Mouse (Mus musculus): ENCODE data around the gene 9130023H24Rik. TPM values are rescaled to one million over a fixed set of nuclear protein-coding genes. Genes with fewer than 3 reads are reported as not detected.

9130023H24Rik gene
- total RNA-seq, 2 experiments from 2014 or later, result 2.7 to 3.3 TPM

DNA sequence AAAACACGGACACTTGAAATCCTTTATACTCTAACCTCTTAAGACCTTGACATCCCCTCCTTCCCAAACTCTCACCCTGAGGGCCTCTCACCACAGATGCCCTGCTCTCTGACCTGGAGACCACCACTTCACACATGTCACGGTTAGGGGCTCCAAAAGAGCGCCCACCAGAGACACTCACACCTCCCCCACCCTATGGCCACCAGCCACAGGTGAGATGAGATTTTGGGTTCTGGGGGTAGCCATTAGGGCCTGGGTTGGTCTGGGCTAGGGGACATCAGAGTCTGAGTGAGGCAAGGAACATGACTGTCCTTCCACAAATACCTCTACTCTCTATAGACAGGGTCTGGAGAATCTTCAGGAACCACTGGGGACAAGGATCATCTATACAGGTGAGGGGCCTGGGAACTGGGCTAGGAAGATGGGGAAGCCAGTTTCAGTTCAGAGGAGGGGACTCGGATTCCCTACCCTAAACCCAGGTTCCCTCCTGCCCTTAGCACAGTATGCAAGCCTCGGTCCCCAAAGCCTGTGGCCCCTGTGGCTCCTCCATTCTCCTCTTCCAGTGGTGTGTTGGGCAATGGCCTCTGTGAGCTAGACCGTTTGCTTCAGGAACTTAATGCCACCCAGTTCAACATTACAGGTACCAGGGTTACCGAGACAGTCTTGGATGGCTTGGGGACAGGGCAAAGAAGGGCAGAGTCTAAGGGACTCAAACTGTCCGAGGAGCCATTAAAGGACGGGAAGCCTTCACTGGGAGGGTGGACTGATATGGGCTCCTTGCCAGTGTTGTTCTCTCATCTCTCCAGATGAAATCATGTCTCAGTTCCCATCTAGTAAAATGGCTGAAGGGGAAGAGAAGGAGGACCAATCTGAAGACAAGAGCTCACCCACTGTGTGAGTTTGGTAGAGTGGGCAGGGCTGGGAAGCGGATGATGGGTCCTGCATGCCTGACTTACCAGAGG lies 10.5 kb upstream of the 9130023H24Rik start:
- ATAC-seq (replicated peaks; ENCODE audit: low FRiP score, poor library complexity, severe bottlenecking), result no peak

DNA sequence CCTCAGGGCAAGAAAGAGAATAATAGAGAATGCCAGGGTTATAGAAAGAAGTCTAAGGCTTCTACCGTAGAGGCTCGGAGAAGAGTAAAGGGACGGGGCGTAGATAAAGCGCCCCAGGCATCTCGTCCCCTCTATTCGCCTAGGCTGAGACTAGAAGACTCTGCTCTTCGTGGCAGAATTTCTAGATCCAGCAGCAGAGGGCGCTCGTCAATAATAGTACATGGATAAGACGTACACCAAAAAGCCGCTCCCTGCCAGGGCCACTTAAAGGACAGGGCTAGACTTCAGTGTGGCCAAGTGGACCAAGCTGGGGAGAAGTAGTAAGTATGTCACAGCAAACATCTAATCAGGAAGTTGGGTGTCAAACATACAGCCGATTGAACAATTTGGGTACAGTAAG lies 9.6 kb upstream of the 9130023H24Rik start:
- ATAC-seq (replicated peaks; ENCODE audit: low FRiP score, poor library complexity, severe bottlenecking), result peak; percentile 81

- peak; percentile 40 for ATAC-seq (replicated peaks; ENCODE audit: low FRiP score, poor library complexity, severe bottlenecking)
Measured at GRCm38 (mm10) chr7:128246496-128247391, 8.9 kb upstream of the 9130023H24Rik start, which contains the start of gene Tgfb1i1. Gene Tgfb1i1, plus strand, starts transcription at chr7:128246812.

- no peak for ATAC-seq (replicated peaks; ENCODE audit: low FRiP score, poor library complexity, severe bottlenecking)
Measured at GRCm38 (mm10) chr7:128245547-128245946, 7.7 kb upstream of the 9130023H24Rik start.

- ATAC-seq (replicated peaks; ENCODE audit: low FRiP score, poor library complexity, severe bottlenecking), result no peak
Measured at GRCm38 (mm10) chr7:128244410-128245025, 6.7 kb upstream of the 9130023H24Rik start.

GRCm38 (mm10) chr7:128243921-128244320 lies 6.1 kb upstream of the 9130023H24Rik start:
- ATAC-seq (replicated peaks; ENCODE audit: low FRiP score, poor library complexity, severe bottlenecking), result no peak

DNA sequence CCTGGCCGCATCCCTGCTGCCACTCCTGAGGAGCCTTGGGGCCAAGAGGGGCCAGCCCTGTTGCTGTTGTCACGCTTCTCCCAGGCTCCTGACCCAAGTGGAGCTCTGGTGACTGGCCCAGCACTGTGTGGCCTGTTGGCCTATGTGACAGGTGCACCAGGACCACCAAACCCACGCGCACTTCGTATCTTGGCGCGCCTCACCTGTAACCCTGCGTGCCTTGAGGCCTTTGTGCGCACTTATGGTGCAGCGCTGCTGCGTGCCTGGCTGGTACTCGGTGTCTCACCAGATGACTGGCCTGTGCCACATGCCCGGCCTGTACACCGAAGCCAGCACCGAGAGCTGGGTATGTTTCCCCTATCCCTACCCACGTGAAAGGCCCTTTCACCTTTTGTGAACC lies 4.5 kb upstream of the 9130023H24Rik start:
- no peak for ATAC-seq (replicated peaks; ENCODE audit: low FRiP score, poor library complexity, severe bottlenecking)

DNA sequence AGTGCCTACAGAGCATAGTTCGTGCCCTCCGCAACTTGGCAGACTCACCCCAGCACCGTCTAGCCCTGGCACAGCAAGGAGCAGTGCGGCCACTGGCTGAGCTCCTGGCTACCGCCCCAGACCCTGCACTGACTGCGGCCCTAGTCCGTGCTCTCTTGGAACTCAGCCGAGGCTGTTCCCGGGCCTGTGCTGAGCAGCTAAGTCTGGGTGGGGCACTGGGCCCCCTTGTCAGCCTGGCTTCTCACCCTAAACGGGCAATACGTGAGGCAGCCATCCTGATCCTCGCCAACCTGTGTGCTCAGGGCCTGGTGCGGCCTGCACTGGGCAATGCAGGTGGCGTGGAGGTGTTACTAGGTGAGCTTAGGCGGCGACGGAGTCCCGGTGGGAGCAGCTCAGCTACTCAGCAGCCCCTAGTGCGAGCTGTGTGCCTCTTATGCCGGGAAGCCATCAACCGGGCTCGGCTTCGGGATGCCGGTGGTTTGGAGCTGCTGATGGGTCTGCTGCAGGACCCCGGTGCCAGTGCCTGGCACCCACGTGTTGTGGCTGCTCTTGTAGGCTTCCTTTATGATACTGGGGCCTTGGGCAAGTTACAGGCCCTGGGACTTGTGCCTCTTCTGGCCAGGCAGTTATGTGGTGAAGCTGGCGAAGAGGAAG lies 2.4 kb upstream of the 9130023H24Rik start:
- ATAC-seq (replicated peaks; ENCODE audit: low FRiP score, poor library complexity, severe bottlenecking), result no peak

GRCm38 (mm10) chr7:128238991-128239390 lies 1.2 kb upstream of the 9130023H24Rik start:
- ATAC-seq (replicated peaks; ENCODE audit: low FRiP score, poor library complexity, severe bottlenecking), result peak; percentile 36; the same call in 1 of the 2 replicates

- no peak; the same call in 1 of the 2 replicates for ATAC-seq (replicated peaks; ENCODE audit: low FRiP score, poor library complexity, severe bottlenecking)
Measured at GRCm38 (mm10) chr7:128237593-128237926, 271 bp downstream of the 9130023H24Rik start.

- ATAC-seq (replicated peaks; ENCODE audit: low FRiP score, poor library complexity, severe bottlenecking), result peak; percentile 47
Measured at GRCm38 (mm10) chr7:128236856-128237592, 807 bp downstream of the 9130023H24Rik start, which contains the start of gene Armc5. Gene Armc5, plus strand, starts transcription at chr7:128237342.

GRCm38 (mm10) chr7:128236426-128236825 lies 1.4 kb downstream of the 9130023H24Rik start:
- ATAC-seq (replicated peaks; ENCODE audit: low FRiP score, poor library complexity, severe bottlenecking), result no peak

DNA sequence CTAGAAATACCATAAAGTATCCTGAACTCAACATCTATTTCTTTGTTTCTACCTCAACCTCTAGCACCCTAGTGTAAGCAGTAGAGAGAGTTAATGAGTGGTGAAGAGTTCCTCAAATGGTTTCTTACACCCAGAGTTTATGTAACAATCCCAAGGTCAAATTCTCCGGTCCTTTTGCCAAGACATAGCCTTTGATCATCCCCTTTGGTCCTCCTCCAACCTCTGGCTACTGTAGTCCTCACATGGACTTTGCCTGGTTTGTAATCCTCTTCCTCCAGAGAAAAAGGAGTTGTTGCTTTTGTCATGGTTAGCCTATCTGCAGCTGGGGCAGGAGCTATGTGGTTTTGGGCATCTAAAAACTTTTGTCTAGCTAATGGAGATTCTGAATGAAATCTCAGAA lies 2.4 kb downstream of the 9130023H24Rik start:
- no peak for ATAC-seq (replicated peaks; ENCODE audit: low FRiP score, poor library complexity, severe bottlenecking)

DNA sequence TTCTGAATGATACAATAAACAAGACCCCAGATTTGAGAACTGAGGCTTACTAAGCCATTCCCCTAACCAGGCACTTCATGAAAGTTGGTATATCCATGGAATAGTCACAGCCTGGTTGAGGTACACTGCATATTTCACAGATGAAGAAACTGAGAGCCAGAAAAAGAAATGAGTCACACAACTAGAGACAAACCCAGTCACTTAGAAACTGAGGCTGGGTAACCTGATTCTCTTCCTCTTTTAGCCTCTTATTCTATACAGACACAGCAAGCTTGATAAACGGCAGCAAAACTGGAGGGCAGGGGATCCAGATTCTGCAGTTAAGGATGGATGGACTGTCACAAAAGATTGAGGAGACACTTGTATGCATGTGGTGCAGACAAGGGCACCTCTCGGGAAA lies 3.0 kb downstream of the 9130023H24Rik start:
- ATAC-seq (replicated peaks; ENCODE audit: low FRiP score, poor library complexity, severe bottlenecking), result no peak

DNA sequence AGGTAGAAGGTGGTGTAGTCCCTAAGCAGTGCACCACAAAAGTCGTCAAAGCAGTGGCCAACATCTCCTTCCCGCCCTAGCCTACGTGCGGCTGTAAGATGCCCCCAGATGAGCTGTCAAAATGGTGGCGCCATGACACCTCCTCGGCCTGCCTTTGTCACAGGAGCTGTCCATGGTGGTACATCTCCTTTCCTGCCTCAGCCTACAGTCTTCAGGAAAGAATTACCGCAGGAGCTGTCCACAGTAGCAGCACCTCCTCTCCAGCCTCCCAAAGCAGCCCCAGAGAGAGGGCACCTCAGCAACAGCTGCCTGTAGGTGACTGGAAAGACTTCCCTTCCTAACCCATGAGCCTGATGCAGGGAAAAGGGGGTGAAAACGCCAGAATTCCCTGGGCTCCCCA lies 6.1 kb downstream of the 9130023H24Rik start:
- ATAC-seq (replicated peaks; ENCODE audit: low FRiP score, poor library complexity, severe bottlenecking), result no peak

GRCm38 (mm10) chr7:128220936-128221335 lies 16.9 kb downstream of the 9130023H24Rik start:
- no peak for ATAC-seq (replicated peaks; ENCODE audit: low FRiP score, poor library complexity, severe bottlenecking)

- no peak for ATAC-seq (replicated peaks; ENCODE audit: low FRiP score, poor library complexity, severe bottlenecking)
Measured at GRCm38 (mm10) chr7:128219952-128220351, 17.9 kb downstream of the 9130023H24Rik start.

- ATAC-seq (replicated peaks; ENCODE audit: low FRiP score, poor library complexity, severe bottlenecking), result no peak
Measured at GRCm38 (mm10) chr7:128209826-128210225, 28.0 kb downstream of the 9130023H24Rik start.

DNA sequence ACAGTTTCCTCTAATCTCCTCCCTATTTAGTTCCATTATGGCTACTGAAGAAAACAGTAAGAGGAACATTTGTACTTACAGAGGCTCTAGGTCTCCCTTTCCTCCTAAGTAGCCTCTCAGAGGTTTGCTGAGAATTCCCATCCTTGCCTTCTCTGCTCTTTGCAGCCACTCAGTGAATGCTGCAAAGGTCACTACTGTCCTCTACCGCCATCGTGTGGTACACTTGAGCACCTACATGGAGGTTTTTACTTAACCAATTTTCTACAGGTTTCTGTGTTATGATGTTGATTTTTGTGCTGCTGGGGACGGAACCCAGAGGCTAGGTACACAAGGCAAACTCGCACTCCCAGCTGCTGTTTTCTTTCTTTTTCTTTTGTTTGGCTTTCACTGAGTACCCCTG lies 29.6 kb downstream of the 9130023H24Rik start:
- ATAC-seq (replicated peaks; ENCODE audit: low FRiP score, poor library complexity, severe bottlenecking), result peak; percentile 85

Data from erythroblast, adult 5-6 weeks (primary cell).